Mouse (Mus musculus) layer of hippocampus, adult 8-10 months (tissue): Measurements from ENCODE around the gene Timp4. TPM values are rescaled to one million over a fixed set of nuclear protein-coding genes. Genes with fewer than 3 reads are reported as not detected.
A peak's percentile ranks its signal among the peaks of the same experiment; 100 is the strongest.
"Not testable (repeated sequence)": the region's sequence is repeated elsewhere in the genome, so short reads cannot be mapped to it uniquely, and the experiment has no call there.

Source experiments
- DNase-seq, 2 experiments: peaks; one replicate each; pipeline ENCODE4 v3.0.0; 2022; ENCODE audit warnings: low spot score in 2 of 2
- total RNA-seq, 4 experiments: library from RNA; stranded (reverse); gene quantifications; 2 replicates each; pipeline ENCODE4 v1.2.4; 2022

Timp4 gene
- total RNA-seq, 4 experiments from 2014 or later, result 16.5 to 24.2 (median 23.7) TPM

GRCm38 (mm10) chr6:115255171-115255570, 3.2 kb upstream of the Timp4 start:
- DNase-seq, result no peak

- no peak for DNase-seq
Measured at GRCm38 (mm10) chr6:115251531-115251985, 447 bp downstream of the Timp4 start.

DNA sequence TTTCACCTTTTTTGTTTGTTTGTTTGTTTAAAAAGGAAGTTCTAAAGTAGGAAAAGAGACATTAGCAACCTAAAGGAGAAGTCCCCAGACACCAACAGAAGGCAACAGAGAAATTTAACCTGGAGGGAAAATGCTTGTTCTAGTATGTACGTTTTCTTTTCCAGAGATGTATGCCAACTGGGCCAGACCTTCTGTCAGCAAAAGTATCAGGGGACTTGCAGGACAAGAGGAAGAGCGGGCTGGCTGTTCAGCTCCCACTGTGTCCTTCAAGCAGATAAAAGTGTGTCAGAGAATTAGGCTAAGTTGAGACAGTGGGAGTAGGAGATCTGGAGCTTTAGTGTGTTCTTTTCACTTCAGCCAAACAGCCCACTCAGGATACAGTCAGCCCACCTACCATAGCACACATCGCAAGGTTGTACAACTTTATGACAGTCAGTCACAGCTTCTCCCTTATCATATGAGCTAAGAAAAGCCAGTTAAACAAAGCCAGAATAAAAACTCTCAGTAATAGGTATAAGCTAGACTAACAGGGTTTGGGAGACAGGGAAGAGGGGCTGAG, 6.4 kb downstream of the Timp4 start:
- no peak for DNase-seq

DNA sequence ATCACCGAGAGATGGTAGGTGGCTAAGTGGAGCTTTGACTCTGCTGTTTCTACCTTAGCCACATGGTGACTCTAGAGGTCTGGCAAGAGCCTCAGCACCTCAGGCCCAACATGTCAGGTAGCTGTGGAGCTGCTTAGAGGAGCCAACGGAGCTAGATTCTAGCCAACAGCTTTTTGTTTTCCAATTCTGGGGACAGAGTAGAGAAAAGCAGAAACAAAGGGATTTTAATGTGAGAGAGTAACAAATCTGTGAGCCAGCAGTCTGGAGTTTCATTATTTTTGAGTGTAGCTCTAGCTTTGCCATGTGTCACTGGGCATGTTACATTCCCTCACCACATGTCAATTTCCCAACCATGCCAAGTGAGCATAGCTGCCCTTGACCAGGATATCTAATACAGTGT, 7.8 kb downstream of the Timp4 start:
- DNase-seq, result no peak

DNA sequence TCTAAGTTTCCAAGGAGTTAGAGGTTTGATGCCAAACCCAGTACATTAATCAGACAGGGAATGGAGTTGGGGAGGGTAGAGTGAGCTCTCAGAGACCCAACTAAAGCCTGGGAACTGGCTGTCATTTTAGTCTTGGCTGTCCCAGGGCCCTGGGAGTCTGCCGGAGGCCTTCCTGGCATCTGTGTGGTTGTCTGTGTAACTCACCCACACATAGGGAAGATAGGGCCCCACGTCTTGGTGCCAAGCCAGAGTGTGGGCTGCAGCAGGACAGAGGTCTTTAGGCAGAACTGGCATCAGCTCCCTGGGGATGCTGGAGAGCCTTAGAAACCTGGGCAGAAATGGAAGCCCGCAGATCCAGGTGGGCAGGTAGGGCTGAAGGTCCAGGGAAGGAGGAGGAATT, 10.1 kb downstream of the Timp4 start:
- no peak for DNase-seq

- no peak for DNase-seq
Measured at GRCm38 (mm10) chr6:115241131-115241699, 10.8 kb downstream of the Timp4 start.

DNA sequence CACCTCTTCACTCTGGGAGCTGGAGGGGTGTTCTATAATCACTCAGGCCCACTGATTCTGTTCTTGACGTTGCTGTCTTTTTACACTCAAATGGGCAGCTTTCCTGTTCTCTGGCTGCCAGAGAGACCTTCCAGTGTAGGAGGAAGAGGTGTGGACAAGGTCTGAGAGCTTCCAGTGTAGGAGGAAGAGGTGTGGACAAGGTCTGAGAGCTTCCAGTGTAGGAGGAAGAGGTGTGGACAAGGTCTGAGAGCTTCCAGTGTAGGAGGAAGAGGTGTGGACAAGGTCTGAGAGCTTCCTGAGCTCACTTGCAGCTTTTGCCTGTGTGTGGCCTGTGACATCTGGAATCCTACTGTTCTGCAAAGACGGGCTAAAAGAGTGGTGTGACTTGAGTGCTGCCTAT, 11.6 kb downstream of the Timp4 start:
- not testable (repeated sequence) for DNase-seq

DNA sequence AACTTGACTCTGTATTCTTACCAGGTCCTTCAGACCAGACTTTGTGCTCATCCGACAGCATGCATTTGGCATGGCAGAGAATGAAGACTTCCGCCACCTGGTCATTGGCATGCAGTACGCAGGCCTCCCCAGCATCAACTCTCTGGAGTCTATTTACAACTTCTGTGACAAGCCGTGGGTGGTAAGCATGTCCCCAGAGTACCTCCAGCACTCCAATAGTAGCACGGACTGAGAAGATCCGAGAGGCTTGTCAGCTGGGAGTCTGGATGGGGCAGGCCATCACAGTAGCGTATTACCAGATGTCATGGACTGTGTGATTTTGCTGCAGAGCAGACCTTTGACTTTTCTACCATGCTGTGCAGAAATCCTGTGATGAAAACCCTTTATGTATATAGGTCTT, 12.7 kb downstream of the Timp4 start:
- no peak for DNase-seq

GRCm38 (mm10) chr6:115238031-115239027, 13.7 kb downstream of the Timp4 start:
- no peak for DNase-seq

DNA sequence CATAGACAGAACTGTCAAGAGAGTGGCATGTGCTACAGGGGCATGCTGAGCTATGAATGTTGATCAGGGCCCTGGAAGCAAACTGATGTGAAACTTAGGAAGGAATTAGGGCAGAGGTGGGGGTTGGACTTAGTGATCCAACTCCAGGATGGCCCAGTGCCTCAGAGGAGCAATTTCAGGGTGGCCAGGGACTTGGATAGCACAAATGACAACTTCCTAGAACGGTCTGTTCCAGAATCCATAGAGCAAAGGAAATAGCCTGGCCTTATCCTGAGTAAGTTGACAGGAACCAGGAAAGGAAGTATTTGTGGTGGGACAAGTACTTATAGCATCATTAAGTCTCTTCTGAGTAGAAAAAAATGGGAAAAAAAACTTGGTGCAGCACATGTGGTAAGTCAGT, 19.4 kb downstream of the Timp4 start:
- DNase-seq, result no peak

GRCm38 (mm10) chr6:115231836-115232235, 20.2 kb downstream of the Timp4 start:
- no peak for DNase-seq

DNA sequence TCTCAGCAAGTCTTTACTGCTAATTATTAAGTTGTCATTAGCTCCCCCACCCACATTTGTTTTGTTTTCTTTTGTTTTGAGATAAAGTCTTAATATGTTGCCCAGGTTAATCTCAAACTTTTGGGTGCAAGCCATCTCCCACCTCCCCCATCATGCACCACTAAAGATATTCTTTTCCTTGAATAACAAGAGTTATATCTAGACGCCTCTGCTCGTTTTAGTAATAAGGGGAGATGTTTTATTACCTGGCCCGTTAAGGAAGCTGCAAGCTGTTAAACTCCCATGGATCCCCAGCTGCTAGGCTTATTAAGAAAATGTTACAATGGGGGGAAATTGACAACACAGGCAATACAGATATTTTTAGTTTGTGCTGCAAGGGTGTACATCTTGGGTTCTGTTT, 21.4 kb downstream of the Timp4 start:
- no peak for DNase-seq

- DNase-seq, result peak; percentile 66 to 86
Measured at GRCm38 (mm10) chr6:115227529-115227928, 24.5 kb downstream of the Timp4 start.

DNA sequence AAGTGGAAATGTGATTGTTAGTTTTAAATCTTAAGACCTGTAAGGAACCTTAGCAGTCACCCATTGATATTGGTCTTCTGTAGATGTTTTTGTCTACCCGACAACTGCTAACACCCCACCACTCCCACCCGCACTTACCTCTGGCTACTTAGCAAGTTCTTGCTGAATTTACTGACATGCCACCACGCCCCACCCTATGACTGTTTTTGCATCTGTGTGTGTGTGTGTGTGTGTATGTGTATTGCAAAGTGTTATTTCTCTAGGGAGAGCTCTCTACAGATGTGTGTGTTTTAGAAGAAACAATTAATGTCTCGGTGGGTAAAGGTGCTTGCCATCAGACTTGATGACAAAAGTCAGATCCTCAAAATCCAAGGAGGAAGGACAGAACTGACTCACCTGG, 25.0 kb downstream of the Timp4 start, which contains the start of gene Gm17482:
Gene Gm17482 (plus strand): TSS at position 301 of the 400 bp plus-strand sequence.
- DNase-seq, result no peak

DNA sequence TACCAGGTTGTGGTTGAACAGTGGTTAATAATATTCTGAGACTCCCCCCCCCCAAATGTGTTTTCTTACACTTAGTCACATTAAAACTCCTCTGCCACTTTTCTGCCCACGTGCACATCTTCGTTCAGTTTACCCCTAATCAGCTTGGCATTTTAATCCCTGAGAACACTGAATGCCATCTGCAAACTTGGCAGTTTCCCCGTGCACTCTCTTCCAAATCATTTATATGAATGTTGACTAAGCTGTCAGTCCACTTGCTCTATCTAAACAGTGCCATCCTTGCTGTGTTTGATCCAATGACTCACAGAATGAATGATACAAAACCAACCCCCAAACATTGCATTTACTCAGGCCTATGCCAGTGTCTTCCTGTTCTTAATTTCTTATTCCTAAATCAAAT, 26.5 kb downstream of the Timp4 start:
- peak; percentile 77 to 84 for DNase-seq

DNA sequence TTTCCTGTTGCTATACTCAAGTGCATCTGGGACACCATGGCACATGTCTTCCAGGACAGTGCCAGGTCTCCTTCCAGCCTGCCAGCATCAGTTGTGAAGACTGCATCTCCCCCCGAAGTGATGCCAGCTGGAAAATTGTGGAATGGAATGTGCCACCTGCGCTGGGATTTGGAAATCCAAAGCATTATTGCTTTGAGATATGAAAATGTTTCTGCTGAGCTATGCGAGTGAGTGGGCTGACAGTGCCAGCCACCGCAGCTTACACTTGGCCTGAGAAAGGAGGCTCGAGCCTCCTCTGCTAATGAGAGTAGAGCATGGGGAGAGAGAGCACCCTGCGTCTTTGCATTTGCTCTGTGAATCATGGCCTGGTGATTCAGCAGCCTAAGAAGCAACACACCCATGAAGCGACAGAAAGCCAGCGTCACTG, 30.8 kb downstream of the Timp4 start:
- peak; percentile 60 for DNase-seq

- DNase-seq, result no peak
Measured at GRCm38 (mm10) chr6:115213129-115213528, 38.9 kb downstream of the Timp4 start.

DNA sequence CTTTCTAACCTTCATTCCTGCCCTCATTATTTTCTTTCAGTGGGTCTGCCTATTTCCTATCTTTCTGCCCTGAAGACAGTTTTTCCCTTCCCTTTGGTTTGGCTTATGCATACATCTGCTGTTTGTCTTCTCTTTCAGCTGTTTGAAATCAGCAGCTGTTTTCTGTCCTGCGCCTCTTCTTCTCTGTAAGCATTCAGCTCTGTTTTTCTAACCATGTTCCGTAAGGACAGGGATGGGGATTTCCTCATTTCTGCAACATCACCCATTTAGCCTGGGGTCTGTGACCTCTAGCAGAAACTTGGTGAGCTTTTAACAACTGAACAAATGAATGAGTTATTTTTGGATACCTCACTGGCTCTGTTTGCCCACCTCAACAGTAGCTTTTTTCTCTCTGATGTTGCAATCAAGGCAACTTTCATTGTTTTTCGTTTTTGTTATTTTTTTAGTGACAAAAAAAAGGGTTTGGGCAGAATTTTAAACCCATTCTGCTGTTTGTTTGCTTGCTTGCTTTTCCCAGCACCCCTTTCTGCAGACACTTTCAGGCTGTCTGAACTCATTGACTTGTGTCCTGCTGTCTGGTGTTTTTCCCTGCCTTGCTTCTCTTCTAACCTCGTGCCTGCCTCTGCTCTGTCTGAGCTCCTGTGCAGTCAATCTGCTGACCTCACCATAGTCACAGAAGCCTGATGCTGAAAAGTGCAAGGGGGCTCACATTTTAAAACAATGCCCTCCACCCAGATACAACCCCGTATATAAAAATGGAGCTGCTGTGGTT, 39.7 kb downstream of the Timp4 start:
- no peak for DNase-seq

GRCm38 (mm10) chr6:115210820-115211219, 41.2 kb downstream of the Timp4 start:
- DNase-seq, result no peak

DNA sequence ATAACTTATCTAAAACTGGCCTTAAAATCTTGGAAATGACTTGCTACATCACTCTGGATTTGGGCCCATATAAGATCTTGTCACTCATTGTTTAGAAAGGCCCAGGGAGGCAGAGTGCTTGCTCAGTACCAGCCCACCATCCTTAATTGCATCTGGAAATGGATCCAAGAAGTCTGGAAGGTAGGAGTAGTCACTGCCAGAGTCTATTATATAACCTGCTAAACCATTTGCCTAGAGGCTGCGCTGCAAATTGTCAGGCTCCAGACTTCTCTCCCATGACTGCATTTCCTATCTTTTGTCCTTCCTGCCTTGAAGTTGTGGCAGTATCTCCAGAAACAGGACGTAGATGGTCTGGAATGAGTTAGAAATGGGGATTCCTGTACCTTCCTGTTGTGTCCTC, 41.8 kb downstream of the Timp4 start:
- no peak for DNase-seq

DNA sequence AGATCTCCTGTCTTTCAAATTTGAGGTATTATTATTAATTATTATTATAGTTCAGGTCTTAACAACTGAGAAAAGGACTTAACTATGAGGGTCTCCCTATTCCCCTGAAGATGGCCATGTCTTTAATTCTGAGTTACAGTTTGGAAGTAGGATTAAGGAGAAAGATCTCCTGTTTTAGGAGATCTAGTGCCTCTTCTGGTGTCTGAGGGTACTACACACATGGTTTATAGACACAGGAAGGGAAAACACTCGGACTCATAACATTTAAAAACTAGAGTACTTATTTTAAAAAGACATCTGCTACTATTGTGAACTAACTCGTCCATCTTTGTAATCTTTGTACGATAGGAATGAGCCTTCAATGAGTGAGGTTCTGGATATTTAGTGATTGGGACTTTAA, 49.0 kb downstream of the Timp4 start:
- DNase-seq, result no peak
